Mouse (Mus musculus): ENCODE data around the gene Ankzf1. TPM values are rescaled to one million over a fixed set of nuclear protein-coding genes. Genes with fewer than 3 reads are reported as not detected.

Gene Ankzf1
- polyA plus RNA-seq, 1 experiment = 14.3 TPM

DNA sequence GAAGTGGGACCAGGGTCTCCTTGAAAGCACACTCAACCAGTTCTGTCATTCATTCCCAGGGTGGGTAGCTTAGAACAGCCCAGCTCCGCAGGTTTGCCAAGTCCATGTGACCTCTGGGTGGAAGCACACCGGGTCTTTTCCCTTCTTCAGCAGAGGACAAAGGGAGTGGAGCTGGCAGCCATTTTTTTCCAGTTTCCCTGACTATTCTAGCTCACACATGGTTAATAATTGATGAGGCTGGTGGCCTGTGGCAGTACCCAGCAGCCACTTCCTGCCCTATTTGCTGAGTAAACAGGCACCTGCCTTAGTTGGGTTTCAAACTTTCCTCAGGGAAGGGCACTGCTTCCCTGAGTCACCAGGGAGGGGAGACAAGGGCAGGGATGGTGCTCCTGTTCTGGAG lies 22.5 kb downstream of the Ankzf1 start:
- TF ChIP-seq GATA1 (IDR thresholded peaks at IDR 0.05; ENCODE audit: low read length) = no peak

DNA sequence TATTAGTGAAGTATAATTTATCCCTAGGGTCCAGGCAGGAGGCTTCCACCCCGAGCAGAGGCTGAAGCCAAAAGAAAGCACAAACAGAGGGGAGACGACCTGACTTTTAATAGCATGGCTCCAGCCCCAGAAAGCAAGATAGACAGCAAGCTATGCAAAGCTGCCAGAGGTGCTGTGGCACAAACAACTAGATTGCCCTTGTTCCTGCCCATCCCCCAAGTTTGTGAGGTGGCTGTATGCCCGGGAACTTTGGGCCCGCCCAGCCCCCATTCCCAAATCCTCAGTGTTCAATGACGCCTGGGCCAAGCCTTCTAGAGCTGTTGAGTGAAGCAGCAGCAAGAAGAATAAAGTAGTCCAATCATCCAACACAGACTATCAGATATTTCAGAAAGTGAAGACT lies 22.9 kb downstream of the Ankzf1 start:
- TF ChIP-seq GATA1 (IDR thresholded peaks at IDR 0.05; ENCODE audit: low read length) = no peak

DNA sequence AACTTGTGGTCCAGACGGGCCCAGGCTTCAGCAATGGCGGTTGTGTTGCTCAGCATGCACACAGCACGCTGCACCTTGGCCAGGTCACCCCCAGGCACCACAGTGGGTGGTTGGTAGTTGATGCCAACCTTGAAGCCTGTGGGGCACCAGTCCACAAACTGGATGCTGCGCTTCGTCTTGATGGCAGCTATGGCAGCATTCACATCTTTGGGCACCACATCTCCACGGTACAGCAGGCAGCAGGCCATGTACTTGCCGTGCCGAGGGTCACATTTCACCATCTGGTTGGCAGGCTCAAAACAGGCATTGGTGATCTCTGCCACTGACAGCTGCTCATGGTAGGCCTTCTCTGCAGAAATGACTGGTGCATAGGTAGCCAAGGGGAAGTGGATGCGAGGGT lies 23.8 kb downstream of the Ankzf1 start:
- TF ChIP-seq GATA1 (IDR thresholded peaks at IDR 0.05; ENCODE audit: low read length) = no peak

DNA sequence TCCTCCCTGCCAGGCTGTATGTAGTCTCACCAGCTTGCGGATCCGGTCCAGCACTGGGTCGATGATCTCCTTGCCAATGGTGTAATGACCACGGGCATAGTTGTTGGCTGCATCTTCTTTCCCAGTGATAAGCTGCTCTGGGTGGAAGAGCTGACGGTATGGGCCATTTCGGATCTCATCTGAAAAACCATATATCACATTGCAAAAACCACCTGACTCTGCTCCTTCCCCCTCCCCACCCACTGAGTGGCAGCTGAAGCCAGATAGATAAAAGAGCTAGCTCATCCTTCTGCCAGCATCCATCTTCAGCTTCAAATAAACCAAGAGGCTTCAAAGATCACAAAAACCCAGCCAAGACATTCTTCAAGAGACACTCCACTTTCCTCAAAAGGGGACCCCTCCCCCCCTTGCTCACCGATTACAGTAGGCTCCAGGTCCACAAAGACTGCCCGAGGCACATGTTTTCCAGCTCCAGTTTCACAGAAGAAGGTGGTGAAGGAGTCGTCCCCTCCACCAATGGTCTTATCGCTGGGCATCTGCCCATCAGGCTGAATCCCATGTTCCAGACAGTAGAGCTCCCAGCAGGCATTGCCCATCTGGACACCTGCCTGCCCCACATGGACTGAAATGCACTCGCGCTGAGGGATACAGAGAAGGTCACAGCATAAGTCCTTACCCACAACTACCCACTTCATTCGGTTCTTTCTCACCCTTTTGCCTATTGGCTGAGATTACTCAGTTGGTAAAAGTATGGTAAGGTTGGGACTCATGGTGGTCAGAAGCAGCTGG lies 25.0 kb downstream of the Ankzf1 start:
- TF ChIP-seq GATA1 (IDR thresholded peaks at IDR 0.05; ENCODE audit: low read length) = peak; percentile 37

DNA sequence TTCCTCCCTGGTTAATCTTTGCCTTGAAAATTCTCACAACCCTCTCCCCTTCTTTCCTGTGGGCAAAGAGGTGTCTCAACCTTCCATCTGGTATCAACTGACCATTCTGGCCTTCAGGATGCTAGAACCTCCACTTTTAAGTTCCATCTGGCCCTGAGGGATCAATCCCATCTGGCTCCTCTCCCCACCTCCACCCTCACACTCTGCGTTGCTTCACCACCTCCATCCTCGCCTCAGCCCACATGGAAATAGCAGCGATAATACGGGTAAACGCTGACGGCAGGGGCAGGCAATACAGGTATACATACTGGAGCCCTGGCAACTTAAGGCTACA lies 25.9 kb downstream of the Ankzf1 start:
- no peak for TF ChIP-seq GATA1 (IDR thresholded peaks at IDR 0.05; ENCODE audit: low read length)

DNA sequence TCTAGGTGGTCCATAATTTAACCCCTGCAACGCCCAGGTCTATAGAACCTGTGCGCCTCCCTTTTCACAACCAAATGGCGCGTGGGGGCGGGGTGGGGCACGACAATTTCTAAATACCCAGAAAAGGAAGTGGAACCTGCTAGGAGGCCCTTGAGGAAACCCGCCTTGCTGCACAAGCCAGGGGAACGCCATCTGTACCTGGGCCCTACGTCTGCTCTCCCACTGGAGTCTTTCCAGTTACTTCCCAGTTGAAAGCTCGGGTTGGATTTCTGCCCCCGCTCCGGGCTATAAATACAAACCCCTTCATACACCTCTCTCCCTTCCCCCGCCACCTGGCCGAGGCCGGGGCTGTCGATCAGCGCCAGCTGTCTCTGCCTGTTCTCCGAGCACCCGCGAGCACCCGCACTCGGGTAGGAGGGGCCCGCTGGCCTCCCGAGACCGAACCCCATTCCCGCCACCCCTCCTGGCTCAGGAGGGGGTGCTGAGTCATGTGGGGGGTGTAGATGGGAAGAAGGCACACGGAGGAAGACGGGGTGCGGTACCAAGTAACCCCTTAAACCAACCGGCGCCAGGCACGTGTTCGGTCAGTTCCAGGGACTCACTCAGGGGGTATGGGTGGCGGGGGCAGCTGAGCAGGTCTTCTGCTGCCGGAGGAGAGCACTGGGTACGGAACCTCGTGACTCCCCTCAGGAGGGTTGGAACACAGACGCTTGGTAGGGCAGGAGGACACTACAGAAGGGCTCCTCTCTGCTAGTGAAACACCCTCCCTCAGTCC lies 26.5 kb downstream of the Ankzf1 start:
- no peak for TF ChIP-seq GATA1 (IDR thresholded peaks at IDR 0.05; ENCODE audit: low read length)

DNA sequence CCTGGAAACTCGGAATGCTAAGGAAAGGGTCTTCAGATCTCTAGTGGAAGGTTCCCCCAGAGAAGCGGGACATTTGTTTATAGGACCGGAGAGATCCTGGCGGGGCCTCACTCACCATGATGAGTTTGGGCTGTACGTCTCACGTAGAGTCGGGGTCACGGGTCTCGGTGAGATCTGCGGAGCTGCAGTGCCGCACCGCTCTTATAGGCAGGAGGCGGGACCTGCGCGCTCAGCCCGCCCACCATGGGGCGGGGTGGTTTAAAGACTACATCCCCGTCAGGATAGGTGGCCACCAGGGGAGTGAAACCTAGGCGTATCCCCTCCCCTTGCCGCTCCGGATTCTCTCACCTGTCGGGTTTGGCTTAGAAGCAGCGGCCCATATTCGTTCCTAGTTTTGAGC lies 27.1 kb downstream of the Ankzf1 start:
- TF ChIP-seq GATA1 (IDR thresholded peaks at IDR 0.05; ENCODE audit: low read length) = no peak

DNA sequence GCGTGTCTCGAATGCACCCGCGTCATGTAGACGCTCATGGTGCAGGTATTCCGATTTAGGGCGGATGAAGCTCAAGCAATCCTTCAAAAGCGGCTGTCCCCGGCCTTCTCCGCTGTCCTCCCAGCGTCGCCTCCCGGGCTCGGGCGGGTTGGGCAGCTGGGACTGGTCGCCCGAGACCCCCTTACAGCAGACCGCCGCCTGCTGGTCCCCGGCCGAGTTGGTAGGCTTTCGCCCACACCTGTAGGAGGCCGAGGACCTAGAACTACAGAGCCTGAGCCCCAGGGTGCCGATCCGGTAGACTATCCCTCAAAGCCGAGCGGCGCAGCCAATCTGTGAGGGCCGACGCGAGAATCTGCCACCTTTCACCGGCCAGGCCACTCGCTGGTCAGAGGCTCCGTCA lies 27.6 kb downstream of the Ankzf1 start, which contains the start of gene Tuba4a:
Gene Tuba4a, minus strand, starts transcription at position 335 of the 400 bp plus-strand sequence.
- TF ChIP-seq GATA1 (IDR thresholded peaks at IDR 0.05; ENCODE audit: low read length) = no peak

DNA sequence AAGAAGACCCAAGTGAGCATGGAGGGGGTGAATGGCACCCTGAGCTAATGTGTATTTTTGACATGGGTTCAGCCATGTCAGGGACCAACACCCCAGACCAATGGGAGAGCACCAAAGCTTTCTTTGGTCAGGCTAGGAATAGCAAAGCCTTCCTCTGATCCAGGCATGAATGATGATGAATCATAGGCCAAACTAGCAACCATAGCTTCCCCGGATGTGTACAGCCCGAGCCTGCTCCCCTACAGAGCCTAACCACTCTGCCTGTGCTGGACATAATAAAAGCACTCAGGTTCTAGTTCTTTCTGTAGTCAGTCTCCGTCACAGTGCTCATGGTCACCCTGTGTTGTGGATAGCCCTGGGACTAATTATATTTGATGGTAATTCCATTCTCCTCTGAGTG lies 29.6 kb downstream of the Ankzf1 start:
- no peak for TF ChIP-seq GATA1 (IDR thresholded peaks at IDR 0.05; ENCODE audit: low read length)

DNA sequence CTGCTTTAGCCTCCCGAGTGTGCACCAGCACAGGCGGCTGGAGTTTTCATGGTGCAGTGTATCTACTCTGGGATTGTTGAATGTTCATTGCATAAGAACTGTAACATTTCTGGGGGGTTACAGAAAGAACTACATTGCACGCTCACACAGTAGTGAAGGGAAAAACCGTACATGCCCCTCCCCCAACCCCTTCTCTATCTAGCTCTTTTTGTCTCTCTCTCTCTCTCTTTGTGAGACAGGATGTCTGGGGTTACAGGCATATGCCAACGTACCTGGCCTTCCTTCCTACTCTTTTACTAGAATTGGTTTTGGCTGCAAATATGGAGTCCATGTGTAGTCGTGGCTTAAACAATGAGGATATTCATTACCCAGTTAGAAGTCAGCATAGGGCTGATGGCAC lies 31.0 kb downstream of the Ankzf1 start:
- no peak for TF ChIP-seq GATA1 (IDR thresholded peaks at IDR 0.05; ENCODE audit: low read length)

DNA sequence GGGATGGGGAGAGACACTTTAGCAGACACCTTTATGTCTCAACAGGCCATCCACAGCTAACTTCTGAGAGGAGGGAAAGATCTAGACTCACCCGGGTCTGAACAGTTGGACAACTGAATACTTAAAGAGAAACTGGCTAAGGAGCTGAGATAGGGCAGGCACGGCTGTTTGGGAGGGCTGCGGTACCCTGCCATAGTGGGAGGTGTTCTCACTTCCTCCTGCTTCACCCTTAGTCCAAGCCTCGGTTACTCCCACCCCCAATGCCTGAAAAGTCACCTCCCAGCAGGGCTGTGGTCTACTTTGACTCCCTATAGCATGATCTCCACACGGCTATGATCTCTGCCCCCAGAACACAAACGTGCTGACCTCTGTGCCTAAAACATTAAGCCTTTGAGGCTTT lies 31.6 kb downstream of the Ankzf1 start:
- no peak for TF ChIP-seq GATA1 (IDR thresholded peaks at IDR 0.05; ENCODE audit: low read length)

DNA sequence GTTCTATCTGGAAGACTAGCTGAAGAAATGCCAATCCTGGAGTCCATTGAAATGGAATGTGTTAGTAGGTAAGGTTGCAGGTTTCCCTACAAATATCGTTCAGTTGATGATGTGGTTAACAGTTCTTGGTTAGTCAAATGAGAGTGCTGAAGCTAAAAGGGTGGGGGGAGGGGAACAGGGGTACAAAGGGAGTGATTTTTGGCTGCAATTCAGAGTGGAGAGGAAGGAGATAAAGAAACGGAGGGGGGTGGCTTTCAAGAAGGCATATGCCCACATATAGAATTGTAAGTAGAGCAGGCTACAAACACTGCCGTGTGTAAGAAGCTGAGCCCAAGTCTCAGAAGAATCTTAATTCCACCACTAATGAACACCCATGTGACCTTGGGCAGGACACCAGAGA lies 33.5 kb downstream of the Ankzf1 start:
- TF ChIP-seq GATA1 (IDR thresholded peaks at IDR 0.05; ENCODE audit: low read length) = no peak

DNA sequence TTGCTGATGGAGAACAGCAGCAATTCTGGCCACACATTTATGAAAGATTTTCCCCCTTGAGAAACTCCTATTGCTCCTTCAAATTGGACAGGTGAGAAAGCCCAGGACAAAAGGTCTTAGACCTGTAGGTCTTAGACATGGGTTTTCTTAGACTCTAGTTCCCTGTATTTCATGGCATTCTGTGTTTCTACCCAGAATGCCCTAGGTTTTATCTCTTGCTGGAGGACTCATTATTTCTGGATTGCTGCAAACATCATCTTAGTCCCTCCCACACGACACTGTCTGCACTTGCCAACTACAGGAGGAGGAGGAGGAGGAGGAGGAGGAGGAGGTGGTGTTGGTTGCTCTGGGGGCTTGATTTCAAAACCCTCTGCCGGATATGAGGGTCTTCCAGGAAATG lies 34.2 kb downstream of the Ankzf1 start:
- TF ChIP-seq GATA1 (IDR thresholded peaks at IDR 0.05; ENCODE audit: low read length) = no peak

DNA sequence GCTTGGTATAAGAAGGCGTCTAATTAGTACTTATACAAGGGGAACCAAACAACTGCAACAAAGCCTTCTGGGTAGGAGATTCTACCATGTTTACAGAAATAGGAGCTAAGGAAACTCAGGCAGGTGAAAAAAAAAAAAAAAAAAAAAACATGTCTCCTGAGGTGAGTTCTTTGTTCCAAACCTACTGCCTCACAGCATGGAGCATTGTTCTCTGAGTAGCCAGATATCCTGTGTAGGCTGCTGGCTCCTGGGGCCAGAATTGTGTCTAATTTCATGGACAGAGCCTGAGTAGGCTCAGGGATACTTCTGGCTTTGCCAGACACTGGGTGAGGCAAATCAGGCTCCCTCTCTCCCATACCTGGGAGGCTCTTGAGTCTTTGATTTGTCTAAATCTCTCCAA lies 35.7 kb downstream of the Ankzf1 start:
- TF ChIP-seq GATA1 (IDR thresholded peaks at IDR 0.05; ENCODE audit: low read length) = no peak

DNA sequence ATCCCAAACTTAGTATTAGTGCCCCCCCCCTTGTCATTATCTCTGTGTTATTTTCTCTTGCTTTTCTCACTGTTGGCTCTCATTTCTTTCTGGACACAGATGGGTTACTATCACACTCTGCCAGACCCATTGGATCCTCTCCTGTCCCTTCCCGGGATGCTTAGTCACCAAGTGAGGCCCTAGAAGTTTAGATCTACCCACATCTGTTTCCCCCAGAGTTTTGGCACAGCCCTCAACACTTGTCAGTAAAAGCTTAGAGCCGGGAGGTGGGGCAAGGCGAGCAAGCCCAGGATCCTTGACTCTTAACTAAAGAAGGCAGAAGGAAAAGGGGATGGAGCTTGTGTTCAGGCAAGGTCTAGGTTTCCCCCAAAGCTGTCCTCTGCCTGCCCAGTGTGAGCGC lies 37.2 kb downstream of the Ankzf1 start:
- TF ChIP-seq GATA1 (IDR thresholded peaks at IDR 0.05; ENCODE audit: low read length) = no peak

DNA sequence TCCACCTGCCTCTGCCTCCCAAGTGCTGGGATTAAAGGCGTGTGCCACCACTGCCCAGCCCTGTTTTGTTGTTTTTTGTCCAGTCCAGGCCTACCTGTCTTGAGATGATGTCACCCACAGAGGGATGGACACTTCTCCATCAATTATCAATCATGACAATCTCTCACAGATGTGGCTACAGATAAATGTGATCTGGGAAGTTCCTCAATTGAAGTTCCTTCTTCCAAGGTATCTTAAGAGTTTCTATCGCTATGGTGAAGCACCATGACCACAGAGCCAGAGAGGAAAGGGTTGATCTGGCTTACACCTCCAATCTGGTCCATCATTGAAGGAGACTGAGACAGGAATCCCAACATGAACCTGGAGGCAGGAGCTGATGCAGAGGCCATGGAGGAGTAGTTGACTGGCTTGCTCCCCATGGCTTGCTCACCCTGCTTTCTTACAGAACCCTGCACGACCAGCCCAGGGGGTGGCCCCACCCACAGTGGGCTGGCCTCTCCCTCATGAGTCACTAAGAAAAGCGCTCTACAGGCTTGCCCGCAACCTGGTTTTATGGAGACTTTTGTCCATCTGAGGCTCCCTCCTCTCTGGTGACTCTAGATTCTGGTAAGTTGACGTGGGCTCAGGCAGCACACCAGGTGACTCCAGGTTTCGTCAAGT lies 38.5 kb downstream of the Ankzf1 start:
- no peak for TF ChIP-seq GATA1 (IDR thresholded peaks at IDR 0.05; ENCODE audit: low read length)

Measured in G1E-ER4 (cell line).